Mouse (Mus musculus): ENCODE results near the gene Atp9a. TPM values are rescaled to one million over a fixed set of nuclear protein-coding genes. Genes with fewer than 3 reads are reported as not detected.

Atp9a gene
- polyA plus RNA-seq, 1 experiment, result 32.4 TPM

GRCm38 (mm10) chr2:168740496-168740895 lies 1.7 kb downstream of the Atp9a start:
- DNase-seq (ENCODE audit: low spot score), result no peak

GRCm38 (mm10) chr2:168738854-168739253 lies 3.4 kb downstream of the Atp9a start:
- no peak for DNase-seq (ENCODE audit: low spot score)

- DNase-seq (ENCODE audit: low spot score), result no peak
Observed at GRCm38 (mm10) chr2:168737878-168738277, 4.3 kb downstream of the Atp9a start.

GRCm38 (mm10) chr2:168734023-168734422 lies 8.2 kb downstream of the Atp9a start:
- no peak for DNase-seq (ENCODE audit: low spot score)

- no peak for DNase-seq (ENCODE audit: low spot score)
Observed at GRCm38 (mm10) chr2:168731258-168731657, 11.0 kb downstream of the Atp9a start.

GRCm38 (mm10) chr2:168729736-168730135 lies 12.5 kb downstream of the Atp9a start:
- no peak for DNase-seq (ENCODE audit: low spot score)

GRCm38 (mm10) chr2:168728045-168728444 lies 14.2 kb downstream of the Atp9a start:
- DNase-seq (ENCODE audit: low spot score), result no peak

- no peak for DNase-seq (ENCODE audit: low spot score)
Observed at GRCm38 (mm10) chr2:168726007-168726406, 16.2 kb downstream of the Atp9a start.

GRCm38 (mm10) chr2:168721313-168721712 lies 20.9 kb downstream of the Atp9a start:
- DNase-seq (ENCODE audit: low spot score), result no peak

- no peak for DNase-seq (ENCODE audit: low spot score)
Observed at GRCm38 (mm10) chr2:168719742-168720141, 22.5 kb downstream of the Atp9a start.

GRCm38 (mm10) chr2:168718735-168719134 lies 23.5 kb downstream of the Atp9a start:
- DNase-seq (ENCODE audit: low spot score), result no peak

GRCm38 (mm10) chr2:168718267-168718666 lies 23.9 kb downstream of the Atp9a start:
- DNase-seq (ENCODE audit: low spot score), result no peak

- no peak for DNase-seq (ENCODE audit: low spot score)
Observed at GRCm38 (mm10) chr2:168712199-168713176, 29.7 kb downstream of the Atp9a start.

GRCm38 (mm10) chr2:168710979-168711378 lies 31.2 kb downstream of the Atp9a start:
- DNase-seq (ENCODE audit: low spot score), result no peak

GRCm38 (mm10) chr2:168707766-168708165 lies 34.4 kb downstream of the Atp9a start:
- DNase-seq (ENCODE audit: low spot score), result no peak

- no peak for DNase-seq (ENCODE audit: low spot score)
Observed at GRCm38 (mm10) chr2:168702266-168702665, 39.9 kb downstream of the Atp9a start.

- no peak for DNase-seq (ENCODE audit: low spot score)
Observed at GRCm38 (mm10) chr2:168695027-168695403, 47.2 kb downstream of the Atp9a start.

- no peak for DNase-seq (ENCODE audit: low spot score)
Observed at GRCm38 (mm10) chr2:168694379-168695026, 47.7 kb downstream of the Atp9a start.

GRCm38 (mm10) chr2:168691774-168692173 lies 50.4 kb downstream of the Atp9a start:
- DNase-seq (ENCODE audit: low spot score), result peak; percentile 46

GRCm38 (mm10) chr2:168687326-168687725 lies 54.9 kb downstream of the Atp9a start:
- DNase-seq (ENCODE audit: low spot score), result no peak

GRCm38 (mm10) chr2:168685909-168686308 lies 56.3 kb downstream of the Atp9a start:
- DNase-seq (ENCODE audit: low spot score), result no peak

GRCm38 (mm10) chr2:168684695-168685094 lies 57.5 kb downstream of the Atp9a start:
- DNase-seq (ENCODE audit: low spot score), result no peak
